Mouse (Mus musculus) left cerebral cortex, adult 18-20 months (tissue): ENCODE data around the gene Gphn. TPM values are rescaled to one million over a fixed set of nuclear protein-coding genes. Genes with fewer than 3 reads are reported as not detected.
A peak's percentile ranks its signal among the peaks of the same experiment; 100 is the strongest.

Experiments
- DNase-seq, 2 experiments: peaks; one replicate each; pipeline ENCODE4 v3.0.0; 2021 to 2022; ENCODE audit warnings: low spot score in 2 of 2, mixed read lengths in 1 of 2
- long read RNA-seq, 2 experiments: library from polyadenylated mRNA; stranded (forward); transcript quantifications; one replicate each; pipeline ENCODE4 v2.0.0; 2021
- total RNA-seq, 2 experiments: library from RNA; stranded (reverse); gene quantifications; 2 replicates each; pipeline ENCODE4 v1.2.3; 2021

Gene Gphn
- 10 to 100 TPM; 55.8 to 62.0 TPM for total RNA-seq
- long read RNA-seq, experiment 1, transcript Gphn-202 (23 exons, 3,300 nt) = major isoform, 9 of 86 reads
- long read RNA-seq, experiment 1, partial matches to known transcripts = 8 of 86 reads
- long read RNA-seq, experiment 1, other reads (novel, unspliced or antisense) = 69 of 86 reads
- long read RNA-seq, experiment 2, transcript Gphn-202 (23 exons, 3,300 nt) = major isoform, 5 of 71 reads
- long read RNA-seq, experiment 2, partial matches to known transcripts = 15 of 71 reads
- long read RNA-seq, experiment 2, other reads (novel, unspliced or antisense) = 51 of 71 reads

DNA sequence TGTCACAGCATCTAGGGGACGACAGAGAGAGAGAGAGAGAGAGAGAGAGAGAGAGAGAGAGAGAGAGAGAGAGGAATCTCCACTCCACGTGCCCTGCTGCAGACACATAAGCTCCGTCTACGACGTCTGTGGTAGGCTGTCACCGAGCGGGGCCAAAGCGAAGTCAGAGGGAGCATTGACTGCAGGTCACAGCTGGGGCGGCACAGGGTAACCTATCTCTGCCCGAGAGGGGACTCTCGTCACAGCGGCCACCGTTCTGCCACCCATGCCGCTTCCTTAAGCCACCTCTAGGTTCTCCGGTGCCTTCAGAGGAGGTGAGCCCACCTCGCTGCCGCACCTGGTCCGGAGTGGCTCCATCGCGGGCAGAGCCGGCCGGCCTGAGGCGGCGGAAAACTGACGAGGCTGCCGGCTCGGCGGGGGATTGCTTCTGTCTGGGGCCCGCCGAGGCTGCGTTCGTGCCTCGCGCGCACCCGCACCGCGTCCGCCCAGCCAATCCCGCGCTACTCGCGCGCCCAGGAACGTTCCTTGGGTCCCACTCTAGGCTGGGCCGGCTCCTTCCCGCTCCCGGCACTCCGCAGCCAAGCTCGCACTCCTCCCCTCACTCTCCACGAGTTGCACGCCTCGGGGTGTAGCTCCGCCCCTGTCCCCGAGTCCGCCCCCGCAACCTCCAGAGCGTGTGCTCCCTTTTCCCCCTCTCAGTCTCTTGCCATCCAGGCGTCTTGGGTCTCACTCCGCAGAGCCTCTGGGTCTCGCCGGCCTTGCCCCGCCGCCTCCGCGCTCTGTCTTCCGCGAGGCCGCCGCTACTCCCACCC is at the start of gene Gphn:
Gphn (plus strand) TSS at position 673 of the 812 bp plus-strand sequence.
- DNase-seq = peak; percentile 85 to 92

DNA sequence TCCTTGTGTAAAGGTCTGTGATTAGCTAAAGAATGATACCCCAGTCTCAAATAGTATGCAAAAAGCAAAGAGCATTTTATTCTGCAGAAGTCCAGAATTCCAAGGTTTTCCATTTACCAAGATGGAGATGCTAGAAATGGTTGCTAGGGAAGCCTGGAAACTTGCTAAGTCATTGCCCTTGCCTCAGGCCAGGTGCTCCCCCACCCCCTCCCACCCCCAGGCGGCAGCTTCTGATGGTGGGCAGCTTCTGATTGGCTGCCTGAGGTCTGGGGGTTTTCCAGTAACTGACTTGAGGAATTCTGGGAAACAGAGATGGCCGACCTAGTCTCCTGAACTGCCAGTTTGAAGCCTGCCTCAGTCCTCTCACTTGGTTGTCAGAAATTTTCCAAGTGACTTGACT is 44.7 kb upstream of the Gphn start:
- DNase-seq = no peak

- no peak for DNase-seq
Observed at GRCm38 (mm10) chr12:78193942-78194341, 32.2 kb upstream of the Gphn start, which contains the start of gene Gm6657. TSS of gene Gm6657 (plus strand) at chr12:78194242.

- DNase-seq = no peak
Observed at GRCm38 (mm10) chr12:78195368-78195767, 30.8 kb upstream of the Gphn start.

GRCm38 (mm10) chr12:78203646-78204045 is 22.5 kb upstream of the Gphn start:
- DNase-seq = no peak

DNA sequence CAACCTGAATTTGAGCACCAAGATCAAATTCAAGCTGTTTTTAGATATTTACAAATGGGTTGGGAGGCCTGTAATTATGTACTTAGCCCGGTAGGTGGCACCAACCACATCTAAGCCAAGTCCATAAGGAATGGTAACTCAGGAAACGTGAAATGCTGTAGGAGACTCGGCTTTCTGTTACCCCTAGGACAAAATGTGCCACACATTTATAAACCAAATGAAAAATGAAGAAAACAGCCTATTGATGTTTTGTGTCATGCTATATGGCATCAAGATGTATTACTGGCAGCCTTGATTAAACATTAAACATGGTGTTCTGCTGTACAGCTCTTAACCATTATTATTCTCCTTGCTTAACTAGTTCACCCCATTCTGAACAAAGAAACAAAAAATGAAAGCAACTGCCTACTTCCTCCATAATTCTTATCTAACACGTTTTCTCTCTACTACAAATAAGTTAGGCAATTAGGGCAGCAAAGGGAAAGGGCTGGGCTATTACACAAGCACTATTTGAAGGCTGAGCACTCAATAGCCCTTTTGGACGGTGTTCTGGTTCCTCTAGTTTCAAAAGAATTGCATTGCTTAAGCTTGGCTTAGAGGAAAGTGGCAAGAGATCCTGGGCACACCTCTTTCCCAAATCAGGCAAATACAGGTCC is 20.1 kb upstream of the Gphn start:
- DNase-seq = peak; percentile 35 to 72

- no peak for DNase-seq
Observed at GRCm38 (mm10) chr12:78206571-78206960, 19.6 kb upstream of the Gphn start.

DNA sequence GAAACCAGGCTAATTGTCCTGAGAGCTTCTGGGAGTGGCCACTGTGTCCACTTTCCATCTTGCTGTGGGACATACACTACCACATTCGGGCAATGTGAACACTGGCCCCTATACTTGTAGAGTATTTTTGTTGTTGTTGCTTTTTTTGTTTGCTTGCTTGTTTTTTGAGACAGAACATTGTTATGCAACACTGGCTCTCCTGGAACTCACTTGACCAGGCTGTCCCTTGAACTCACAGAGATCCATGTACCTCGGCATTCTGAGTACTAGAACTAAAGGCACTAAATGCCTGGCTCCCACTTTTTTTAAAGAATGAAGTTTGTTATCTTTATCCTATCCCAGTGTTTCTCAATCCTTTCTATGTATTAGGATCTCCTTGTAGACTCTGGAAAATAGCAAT is 16.3 kb upstream of the Gphn start:
- no peak for DNase-seq

- no peak for DNase-seq
Observed at GRCm38 (mm10) chr12:78215490-78215889, 10.7 kb upstream of the Gphn start.

DNA sequence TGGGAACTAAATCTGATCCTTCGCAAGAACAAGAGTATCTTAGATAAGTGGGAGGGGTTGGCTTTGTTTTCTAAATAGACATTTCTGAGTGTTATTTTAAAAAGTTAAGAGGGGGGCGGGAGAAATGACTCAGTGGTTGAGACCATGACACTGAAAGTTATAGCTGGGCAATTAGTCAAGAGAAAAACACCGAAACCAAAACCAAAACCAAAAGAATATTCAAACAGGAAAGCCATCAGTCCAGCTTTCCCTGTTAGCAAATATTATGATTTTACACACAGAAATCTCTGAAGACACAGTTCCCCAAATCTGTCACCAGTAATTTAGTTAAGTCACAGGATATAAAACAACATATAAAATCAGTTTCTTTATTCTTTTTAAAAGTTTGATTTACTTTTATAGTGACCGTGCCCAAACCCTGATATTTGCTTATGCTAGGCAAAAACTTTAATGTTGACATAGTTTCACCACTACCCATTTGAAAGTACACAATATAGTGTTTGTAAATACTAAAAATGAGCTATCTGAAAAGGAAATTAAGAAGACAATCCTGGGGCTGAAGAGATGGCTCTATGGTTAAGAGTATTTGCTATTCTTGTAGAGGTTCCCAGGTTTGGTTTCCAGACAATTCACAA is 6.9 kb upstream of the Gphn start:
- no peak for DNase-seq

- peak; percentile 79 to 88 for DNase-seq
Observed at GRCm38 (mm10) chr12:78226519-78226875, 318 bp downstream of the Gphn start.

GRCm38 (mm10) chr12:78227021-78227932 is 1.1 kb downstream of the Gphn start:
- peak; percentile 26 to 36 for DNase-seq

DNA sequence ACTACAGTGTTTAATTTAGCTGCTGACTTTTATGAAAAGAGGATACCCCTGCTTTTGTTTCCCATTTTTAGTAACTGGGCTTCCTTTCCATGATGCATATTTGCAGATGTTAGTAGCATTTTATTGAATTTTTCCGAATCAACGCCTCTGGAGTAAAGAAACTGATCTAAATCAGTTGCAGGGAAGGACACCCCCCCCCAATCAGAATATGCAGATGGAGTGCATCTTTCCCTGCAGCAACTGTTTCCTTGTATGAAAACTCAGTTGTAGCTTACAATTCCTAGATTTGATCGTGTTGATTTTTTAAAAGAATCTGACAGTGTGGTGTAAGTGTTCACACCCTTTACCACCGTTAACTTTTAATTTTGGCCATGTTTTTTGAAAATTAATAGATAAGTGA is 2.0 kb downstream of the Gphn start:
- no peak for DNase-seq

- DNase-seq = no peak
Observed at GRCm38 (mm10) chr12:78232560-78232959, 6.4 kb downstream of the Gphn start.

DNA sequence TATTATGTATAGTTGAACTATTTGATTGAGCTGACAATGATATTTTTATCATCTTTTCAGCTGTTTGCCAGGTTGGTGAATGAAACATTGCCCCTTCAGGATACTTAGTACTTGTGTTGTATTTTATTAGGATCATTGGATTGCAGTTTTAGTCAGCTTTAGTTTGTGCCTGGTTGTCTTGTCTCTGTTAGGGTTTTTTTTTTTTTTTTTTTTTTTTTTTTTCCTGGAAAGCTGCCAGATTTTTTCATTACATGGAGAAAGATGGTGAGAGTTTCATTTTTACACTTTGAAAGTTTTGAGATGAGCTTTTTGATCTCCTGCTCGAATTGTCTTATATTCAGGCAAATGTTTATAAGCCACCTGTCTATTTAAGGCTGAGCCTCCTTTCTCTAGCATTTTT is 22.2 kb downstream of the Gphn start:
- DNase-seq = no peak

GRCm38 (mm10) chr12:78249151-78249550 is 23.0 kb downstream of the Gphn start:
- no peak for DNase-seq

GRCm38 (mm10) chr12:78277386-78277785 is 51.2 kb downstream of the Gphn start:
- DNase-seq = no peak

DNA sequence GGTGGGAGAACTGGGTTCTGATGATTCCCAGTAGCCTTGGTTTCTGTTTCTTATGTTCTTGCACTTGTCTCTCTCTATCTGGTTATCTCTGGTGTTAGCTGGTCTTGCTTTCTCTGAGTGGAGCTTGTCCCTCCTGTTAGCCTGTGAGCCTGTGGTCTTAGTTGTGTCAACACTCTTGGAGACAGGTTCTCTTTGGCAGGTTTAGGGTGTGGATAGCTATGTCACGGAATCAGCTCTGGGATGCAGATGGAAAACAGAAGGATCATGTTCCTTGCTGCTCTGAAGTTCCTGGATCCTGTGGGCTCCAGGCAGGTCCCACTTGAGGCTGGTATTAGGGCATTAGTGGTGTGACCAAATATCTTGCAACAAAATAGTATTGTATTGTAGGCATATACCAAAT is 64.2 kb downstream of the Gphn start:
- no peak for DNase-seq

DNA sequence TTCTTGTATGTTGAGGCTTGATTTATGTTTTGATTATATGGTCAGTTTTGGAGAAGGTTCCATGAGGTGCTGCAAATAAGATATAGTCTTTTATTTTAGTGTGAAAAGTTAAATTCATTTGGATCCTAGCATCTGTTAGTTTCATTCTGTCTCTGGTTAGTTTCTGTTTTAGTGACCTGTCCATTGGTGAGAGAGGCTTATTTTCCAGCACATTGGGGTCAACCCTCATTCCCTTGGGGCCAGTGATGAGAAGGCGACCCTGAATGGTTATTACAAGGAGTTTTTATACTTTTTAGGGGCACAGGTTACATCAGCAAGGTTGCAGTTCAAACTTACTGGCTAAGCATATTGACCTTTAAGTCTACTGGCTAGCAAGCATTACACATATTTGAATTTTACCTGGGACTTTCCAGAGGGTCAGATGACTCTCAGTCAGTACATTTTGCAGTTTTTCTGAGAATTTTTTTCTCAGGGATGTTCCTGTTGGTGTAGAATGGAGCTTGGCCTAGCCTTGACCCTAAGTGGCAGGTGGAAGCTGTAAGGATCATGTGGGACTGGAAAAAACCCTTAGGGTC is 72.7 kb downstream of the Gphn start:
- no peak for DNase-seq

DNA sequence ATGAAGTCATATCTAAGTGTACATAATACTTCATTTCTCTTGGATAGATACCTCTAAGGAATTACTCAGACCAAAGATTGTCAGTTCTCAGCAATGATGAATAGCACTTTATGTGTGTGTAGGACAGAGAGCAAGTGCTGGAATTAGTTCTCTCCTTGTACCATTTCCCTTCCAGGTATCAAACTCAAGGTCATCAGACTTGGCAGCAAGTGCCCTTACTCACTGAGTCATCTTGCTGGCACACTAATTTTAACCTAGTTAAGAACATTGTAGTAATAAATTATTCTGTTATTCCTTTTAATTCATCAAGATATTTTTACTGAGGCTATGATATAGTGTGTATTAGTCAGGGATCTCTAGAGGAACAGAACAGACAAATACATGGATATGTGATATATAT is 88.9 kb downstream of the Gphn start:
- no peak for DNase-seq
